Mouse (Mus musculus) MN1 (cell line): ENCODE data around the gene Srf.

Experiments used
- DNase-seq: peaks from one replicate; pipeline ENCODE4 v3.0.0-alpha.2; 2016; ENCODE audit warnings: low spot score

Gene Srf

GRCm38 (mm10) chr17:46513329-46513728 is 42.6 kb downstream of the Srf start:
- no peak for DNase-seq

DNA sequence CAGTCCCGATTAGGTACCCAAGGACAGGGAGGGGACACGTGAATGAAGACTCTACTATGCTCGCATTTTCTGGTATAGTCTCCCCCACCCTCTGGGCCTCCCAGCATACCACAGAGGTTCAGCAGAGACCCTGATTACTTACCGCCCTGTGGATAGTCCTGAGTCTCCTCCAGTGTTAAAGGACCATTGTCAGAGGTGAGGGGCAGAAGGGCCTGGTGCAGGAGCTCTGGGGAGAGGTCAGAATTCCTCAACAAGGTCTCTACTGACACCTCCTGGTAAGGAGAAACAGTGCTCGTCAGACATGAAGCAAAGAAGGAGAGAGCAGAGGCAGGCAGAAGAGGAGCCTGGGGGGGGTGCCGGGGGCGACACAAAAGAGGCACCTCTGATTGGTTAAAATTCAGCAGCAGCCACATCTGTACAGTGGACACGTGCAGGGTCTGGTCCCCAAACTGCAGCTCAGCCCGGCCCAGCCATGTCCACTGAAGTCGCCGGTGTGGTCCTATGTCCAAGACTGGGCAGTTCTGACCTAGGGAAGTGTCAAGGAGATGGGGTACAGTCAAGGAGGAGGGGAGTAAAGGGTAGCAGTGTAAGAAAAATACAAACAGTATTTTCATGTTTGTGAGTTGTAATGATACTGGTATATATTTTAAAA is 44.8 kb downstream of the Srf start:
- DNase-seq: peak; percentile 52

DNA sequence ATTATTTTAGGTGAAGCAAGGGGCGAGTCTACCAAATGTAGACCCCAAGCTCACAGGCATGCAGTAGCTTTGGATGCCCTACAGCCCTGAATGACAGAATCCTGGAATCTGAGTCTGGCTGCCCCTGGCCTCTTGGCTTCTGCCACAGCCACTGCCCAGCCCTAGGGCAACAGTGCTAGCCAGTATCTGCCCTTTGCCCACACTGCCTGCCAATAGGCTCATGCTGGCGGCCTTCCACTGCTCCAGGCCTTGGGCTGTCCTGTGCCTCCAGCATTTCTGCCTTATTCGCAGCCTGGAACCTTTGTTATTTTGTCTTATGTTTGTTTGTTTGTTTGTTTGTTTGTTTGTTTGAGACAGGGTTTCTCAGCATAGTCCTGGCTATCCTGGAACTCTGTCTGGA is 50.4 kb downstream of the Srf start:
- no peak for DNase-seq

GRCm38 (mm10) chr17:46503847-46504638 is 51.9 kb downstream of the Srf start:
- DNase-seq: no peak

DNA sequence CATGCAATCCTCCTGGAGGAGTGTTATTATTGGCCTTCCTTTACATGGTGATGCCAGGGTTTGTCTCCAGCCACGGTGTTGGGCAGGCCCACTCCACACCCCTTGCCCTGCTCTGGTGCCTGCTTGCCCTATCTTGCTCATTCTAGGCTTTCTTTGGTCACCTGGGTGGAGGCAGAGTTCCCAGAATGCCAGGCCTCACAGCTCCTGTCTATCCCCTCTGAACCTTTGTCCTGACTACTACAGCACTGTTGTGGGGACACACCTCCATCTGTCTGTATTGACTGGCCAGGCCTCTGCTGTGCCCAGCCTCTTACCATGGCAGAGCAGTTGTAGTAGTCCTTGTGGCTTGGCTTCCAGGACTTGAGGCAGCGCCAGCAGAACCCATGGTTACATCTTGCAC is 53.2 kb downstream of the Srf start:
- no peak for DNase-seq
